Mouse (Mus musculus): ENCODE data around the gene Gli2. TPM values are rescaled to one million over a fixed set of nuclear protein-coding genes. Genes with fewer than 3 reads are reported as not detected.
A peak's percentile ranks its signal among the peaks of the same experiment; 100 is the strongest.

Gene Gli2
- polyA plus RNA-seq, 1 experiment from 2014 or later = 1.1 TPM

GRCm38 (mm10) chr1:118910693-118911426, 142.6 kb downstream of the Gli2 start:
- whole genome bisulfite sequencing = 6% methylated on average over 13 of the region's 13 CpGs

GRCm38 (mm10) chr1:118909051-118909450, 144.4 kb downstream of the Gli2 start:
- WGBS = 87% methylated on average over 3 of the region's 3 CpGs
- Histone ChIP-seq H3K27me3 (ENCODE audit: control insufficient read depth, insufficient read depth, low read depth, low read length) (no peaks in the 10 kb centered on the region), H3K9ac (ENCODE audit: low read depth, low read length) (no peak overlapping the region), H3K27ac (ENCODE audit: low read length) (no peak overlapping the region), H3K4me1 (ENCODE audit: control insufficient read depth, insufficient read depth, low read length) (peaks cover 16% of the 10 kb centered on the region), H3K4me2 (ENCODE audit: low read length) (no peak overlapping the region), H3K36me3 (ENCODE audit: control insufficient read depth, insufficient read depth, low read length) (no peaks in the 10 kb centered on the region), H3K4me3 (ENCODE audit: low read depth, low read length) (no peak overlapping the region), H3K9me3 (replicated peaks; ENCODE audit: control insufficient read depth, low read length, poor library complexity, severe bottlenecking) (no peaks in the 10 kb centered on the region)
- ATAC-seq = no peak

More at GRCm38 (mm10) chr1:118910693-118911426, 142.6 kb downstream of the Gli2 start:
- Histone ChIP-seq H3K27me3 (ENCODE audit: control insufficient read depth, insufficient read depth, low read depth, low read length) (no peaks in the 10 kb centered on the region), H3K27ac (ENCODE audit: low read length) (peak overlapping the region; percentile 8; the same call in 1 of the 2 replicates), H3K4me2 (ENCODE audit: low read length) (no peak overlapping the region), H3K9ac (ENCODE audit: low read depth, low read length) (no peak overlapping the region), H3K36me3 (ENCODE audit: control insufficient read depth, insufficient read depth, low read length) (no peaks in the 10 kb centered on the region), H3K4me3 (ENCODE audit: low read depth, low read length) (no peak overlapping the region), H3K4me1 (ENCODE audit: control insufficient read depth, insufficient read depth, low read length) (peaks cover 16% of the 10 kb centered on the region), H3K9me3 (replicated peaks; ENCODE audit: control insufficient read depth, low read length, poor library complexity, severe bottlenecking) (no peaks in the 10 kb centered on the region)
- 0 out of 2 replicates have a peak, but pooled peaks have one; percentile 61 for ATAC-seq

GRCm38 (mm10) chr1:118907574-118907973, 145.8 kb downstream of the Gli2 start:
- Histone ChIP-seq H3K27me3 (ENCODE audit: control insufficient read depth, insufficient read depth, low read depth, low read length) (no peaks in the 10 kb centered on the region), H3K9ac (ENCODE audit: low read depth, low read length) (no peak overlapping the region), H3K4me1 (ENCODE audit: control insufficient read depth, insufficient read depth, low read length) (peaks cover 9% of the 10 kb centered on the region), H3K4me3 (ENCODE audit: low read depth, low read length) (no peak overlapping the region), H3K9me3 (replicated peaks; ENCODE audit: control insufficient read depth, low read length, poor library complexity, severe bottlenecking) (no peaks in the 10 kb centered on the region), H3K4me2 (ENCODE audit: low read length) (no peak overlapping the region), H3K27ac (ENCODE audit: low read length) (no peak overlapping the region), H3K36me3 (ENCODE audit: control insufficient read depth, insufficient read depth, low read length) (no peaks in the 10 kb centered on the region)
- 91% methylated on average over 9 of the region's 9 CpGs for WGBS
- no peak for ATAC-seq

GRCm38 (mm10) chr1:118905319-118905718, 148.1 kb downstream of the Gli2 start:
- no peaks in the 10 kb centered on the region for H3K27me3 ChIP-seq (ENCODE audit: control insufficient read depth, insufficient read depth, low read depth, low read length)
- ATAC-seq = no peak
- 63% methylated on average over 5 of the region's 5 CpGs for WGBS
- H3K9me3 ChIP-seq (replicated peaks; ENCODE audit: control insufficient read depth, low read length, poor library complexity, severe bottlenecking) = no peaks in the 10 kb centered on the region
- H3K36me3 ChIP-seq (ENCODE audit: control insufficient read depth, insufficient read depth, low read length) = no peaks in the 10 kb centered on the region
- no peak overlapping the region for H3K27ac ChIP-seq (ENCODE audit: low read length)
- peaks cover under 1% of the 10 kb centered on the region; the same call in 1 of the 2 replicates for H3K4me1 ChIP-seq (ENCODE audit: control insufficient read depth, insufficient read depth, low read length)
- no peak overlapping the region for H3K9ac ChIP-seq (ENCODE audit: low read depth, low read length)
- no peak overlapping the region for H3K4me2 ChIP-seq (ENCODE audit: low read length)
- H3K4me3 ChIP-seq (ENCODE audit: low read depth, low read length) = no peak overlapping the region

GRCm38 (mm10) chr1:118904909-118905308, 148.5 kb downstream of the Gli2 start:
- WGBS = 55% methylated on average over 9 of the region's 9 CpGs
- Histone ChIP-seq H3K4me2 (ENCODE audit: low read length) (no peak overlapping the region), H3K36me3 (ENCODE audit: control insufficient read depth, insufficient read depth, low read length) (no peaks in the 10 kb centered on the region), H3K4me1 (ENCODE audit: control insufficient read depth, insufficient read depth, low read length) (no peaks in the 10 kb centered on the region; the same call in 1 of the 2 replicates), H3K27ac (ENCODE audit: low read length) (no peak overlapping the region), H3K4me3 (ENCODE audit: low read depth, low read length) (no peak overlapping the region), H3K9me3 (replicated peaks; ENCODE audit: control insufficient read depth, low read length, poor library complexity, severe bottlenecking) (no peaks in the 10 kb centered on the region), H3K27me3 (ENCODE audit: control insufficient read depth, insufficient read depth, low read depth, low read length) (no peaks in the 10 kb centered on the region), H3K9ac (ENCODE audit: low read depth, low read length) (no peak overlapping the region)
- ATAC-seq = no peak

GRCm38 (mm10) chr1:118904431-118904830, 149.0 kb downstream of the Gli2 start:
- WGBS = 46% methylated on average over 3 of the region's 3 CpGs
- no peak for ATAC-seq
- Histone ChIP-seq H3K36me3 (ENCODE audit: control insufficient read depth, insufficient read depth, low read length) (no peaks in the 10 kb centered on the region), H3K9ac (ENCODE audit: low read depth, low read length) (no peak overlapping the region), H3K4me2 (ENCODE audit: low read length) (no peak overlapping the region), H3K27me3 (ENCODE audit: control insufficient read depth, insufficient read depth, low read depth, low read length) (no peaks in the 10 kb centered on the region), H3K4me3 (ENCODE audit: low read depth, low read length) (no peak overlapping the region), H3K27ac (ENCODE audit: low read length) (no peak overlapping the region), H3K9me3 (replicated peaks; ENCODE audit: control insufficient read depth, low read length, poor library complexity, severe bottlenecking) (no peaks in the 10 kb centered on the region), H3K4me1 (ENCODE audit: control insufficient read depth, insufficient read depth, low read length) (no peaks in the 10 kb centered on the region; the same call in 1 of the 2 replicates)

GRCm38 (mm10) chr1:118903742-118904141, 149.7 kb downstream of the Gli2 start:
- no peaks in the 10 kb centered on the region for H3K27me3 ChIP-seq (ENCODE audit: control insufficient read depth, insufficient read depth, low read depth, low read length)
- WGBS = 87% methylated on average over 3 of the region's 3 CpGs
- no peak overlapping the region for H3K9ac ChIP-seq (ENCODE audit: low read depth, low read length)
- H3K4me2 ChIP-seq (ENCODE audit: low read length) = no peak overlapping the region
- ATAC-seq = no peak
- no peaks in the 10 kb centered on the region for H3K36me3 ChIP-seq (ENCODE audit: control insufficient read depth, insufficient read depth, low read length)
- no peaks in the 10 kb centered on the region; the same call in 1 of the 2 replicates for H3K4me1 ChIP-seq (ENCODE audit: control insufficient read depth, insufficient read depth, low read length)
- no peak overlapping the region for H3K27ac ChIP-seq (ENCODE audit: low read length)
- H3K9me3 ChIP-seq (replicated peaks; ENCODE audit: control insufficient read depth, low read length, poor library complexity, severe bottlenecking) = no peaks in the 10 kb centered on the region
- H3K4me3 ChIP-seq (ENCODE audit: low read depth, low read length) = no peak overlapping the region

GRCm38 (mm10) chr1:118901868-118902586, 151.4 kb downstream of the Gli2 start:
- Histone ChIP-seq H3K4me3 (ENCODE audit: low read depth, low read length) (no peak overlapping the region), H3K9me3 (replicated peaks; ENCODE audit: control insufficient read depth, low read length, poor library complexity, severe bottlenecking) (no peaks in the 10 kb centered on the region), H3K27ac (ENCODE audit: low read length) (no peak overlapping the region), H3K9ac (ENCODE audit: low read depth, low read length) (no peak overlapping the region), H3K4me1 (ENCODE audit: control insufficient read depth, insufficient read depth, low read length) (no peaks in the 10 kb centered on the region; the same call in 1 of the 2 replicates), H3K36me3 (ENCODE audit: control insufficient read depth, insufficient read depth, low read length) (no peaks in the 10 kb centered on the region), H3K4me2 (ENCODE audit: low read length) (no peak overlapping the region), H3K27me3 (ENCODE audit: control insufficient read depth, insufficient read depth, low read depth, low read length) (no peaks in the 10 kb centered on the region)
- 0 out of 2 replicates have a peak, but pooled peaks have one; percentile 15 for ATAC-seq
- 40% methylated on average over 8 of the region's 8 CpGs for WGBS

GRCm38 (mm10) chr1:118898351-118898750, 155.1 kb downstream of the Gli2 start:
- ATAC-seq = no peak
- Histone ChIP-seq H3K27ac (ENCODE audit: low read length) (no peak overlapping the region), H3K27me3 (ENCODE audit: control insufficient read depth, insufficient read depth, low read depth, low read length) (no peaks in the 10 kb centered on the region), H3K4me3 (ENCODE audit: low read depth, low read length) (no peak overlapping the region), H3K4me1 (ENCODE audit: control insufficient read depth, insufficient read depth, low read length) (no peaks in the 10 kb centered on the region; the same call in 1 of the 2 replicates), H3K36me3 (ENCODE audit: control insufficient read depth, insufficient read depth, low read length) (no peaks in the 10 kb centered on the region), H3K4me2 (ENCODE audit: low read length) (no peak overlapping the region), H3K9me3 (replicated peaks; ENCODE audit: control insufficient read depth, low read length, poor library complexity, severe bottlenecking) (no peaks in the 10 kb centered on the region), H3K9ac (ENCODE audit: low read depth, low read length) (no peak overlapping the region)
- WGBS = 94% methylated on average over 3 of the region's 3 CpGs

Measured in midbrain, embryonic 16.5 days (tissue).